Mouse (Mus musculus) brain, adult 2 months (tissue): Measurements from ENCODE around the gene Stat6.

Experiments used
- DNase-seq: peaks from one replicate; pipeline ENCODE4 v3.0.0; 2011; ENCODE audit warnings: low read depth, low spot score

The Stat6 gene

DNA sequence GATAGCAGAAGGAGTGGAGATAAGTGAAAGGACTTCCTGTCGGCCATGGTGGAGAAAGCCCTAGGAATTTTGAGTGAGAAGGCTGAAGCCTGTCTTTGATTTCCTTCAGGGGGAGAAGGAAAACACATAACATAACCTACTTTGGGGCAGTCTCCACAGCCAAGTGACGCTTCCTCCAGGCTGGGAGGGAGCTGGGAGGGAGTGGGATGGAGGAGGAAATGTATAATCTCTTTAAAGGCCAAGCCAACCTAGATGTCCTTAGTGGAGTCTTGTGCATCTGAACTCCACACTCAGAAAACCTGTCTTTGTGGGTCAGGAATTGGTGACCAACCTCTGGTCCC is 27.8 kb upstream of the Stat6 start:
- peak; percentile 49 for DNase-seq

DNA sequence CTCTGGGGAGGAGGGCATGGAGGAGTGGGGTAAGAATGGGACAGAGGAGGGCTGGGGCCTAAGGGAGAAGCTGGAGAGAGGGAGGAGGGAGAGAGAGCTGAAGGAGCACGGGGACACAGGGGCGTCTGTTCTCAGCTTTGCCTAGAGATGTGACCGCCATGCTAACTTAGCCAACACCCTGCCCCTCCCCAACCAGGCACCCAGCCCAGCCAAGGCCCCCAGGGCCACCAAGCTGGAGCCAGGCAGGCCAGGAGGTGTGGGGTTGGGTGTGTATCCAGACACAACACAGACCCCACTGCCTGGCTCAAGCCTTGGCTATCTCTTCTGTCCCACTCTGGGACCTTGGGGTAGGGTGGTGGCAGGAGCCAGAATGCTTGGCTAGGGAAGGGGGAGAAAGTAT is 27.2 kb upstream of the Stat6 start:
- DNase-seq, result peak; percentile 33

DNA sequence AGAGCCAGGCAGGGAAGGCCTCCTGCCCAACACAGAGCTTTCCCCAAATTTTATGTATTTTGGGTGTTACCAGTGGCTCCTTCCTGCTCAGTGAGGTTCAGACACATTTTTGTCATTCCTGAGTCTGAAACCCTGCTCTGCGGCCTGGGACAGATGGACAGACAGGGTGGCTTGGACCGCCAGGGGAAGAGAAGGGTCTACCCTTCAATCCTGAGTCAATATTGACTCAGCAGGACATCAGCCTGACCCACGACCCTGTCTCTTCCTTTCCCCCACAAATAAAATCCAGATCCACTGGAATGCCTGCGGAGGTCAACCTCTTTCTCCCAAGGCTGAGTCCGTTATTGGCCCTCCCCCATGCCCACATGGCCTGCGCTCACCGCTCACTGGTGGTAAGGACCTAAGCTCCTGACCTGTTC is 26.5 kb upstream of the Stat6 start:
- peak; percentile 37 for DNase-seq

DNA sequence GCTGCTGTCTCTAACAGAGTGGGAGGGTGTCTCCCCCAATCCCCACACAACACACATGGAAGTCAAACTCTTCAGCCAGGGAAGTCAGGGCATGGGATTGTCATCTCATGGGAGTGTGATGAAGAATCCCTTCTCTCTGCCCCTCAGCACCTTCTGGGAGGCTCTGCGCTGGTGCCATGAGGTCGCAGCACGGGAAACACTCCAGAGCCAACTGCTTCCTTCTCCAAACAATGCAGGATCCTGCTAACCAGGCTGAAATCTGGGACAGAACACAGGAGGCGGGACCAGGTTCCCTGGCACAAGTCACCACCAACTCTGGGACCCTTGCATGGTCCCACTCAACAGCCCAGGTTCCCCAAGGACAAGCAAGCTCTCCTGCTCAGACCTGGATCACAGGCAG is 25.5 kb upstream of the Stat6 start:
- peak; percentile 77 for DNase-seq

DNA sequence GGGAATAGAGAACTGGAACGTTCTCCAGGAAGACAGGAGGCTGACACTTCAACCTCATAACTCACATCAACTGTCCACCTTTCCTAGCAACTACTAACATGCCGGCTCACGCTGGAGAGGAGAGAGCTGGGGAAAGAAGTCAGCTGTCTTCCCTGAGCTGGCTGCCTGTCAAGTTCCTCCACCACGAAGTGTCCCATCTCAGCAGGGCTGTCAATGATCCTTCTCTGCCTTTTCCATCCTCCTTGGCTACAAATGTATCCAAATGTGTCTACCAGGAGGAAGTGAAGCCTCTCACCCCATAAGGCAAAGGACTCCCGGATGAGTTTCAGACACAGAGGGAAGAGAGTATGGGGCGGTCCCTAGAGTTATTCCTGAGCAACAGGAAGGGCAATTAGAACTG is 24.6 kb upstream of the Stat6 start:
- peak; percentile 66 for DNase-seq

DNA sequence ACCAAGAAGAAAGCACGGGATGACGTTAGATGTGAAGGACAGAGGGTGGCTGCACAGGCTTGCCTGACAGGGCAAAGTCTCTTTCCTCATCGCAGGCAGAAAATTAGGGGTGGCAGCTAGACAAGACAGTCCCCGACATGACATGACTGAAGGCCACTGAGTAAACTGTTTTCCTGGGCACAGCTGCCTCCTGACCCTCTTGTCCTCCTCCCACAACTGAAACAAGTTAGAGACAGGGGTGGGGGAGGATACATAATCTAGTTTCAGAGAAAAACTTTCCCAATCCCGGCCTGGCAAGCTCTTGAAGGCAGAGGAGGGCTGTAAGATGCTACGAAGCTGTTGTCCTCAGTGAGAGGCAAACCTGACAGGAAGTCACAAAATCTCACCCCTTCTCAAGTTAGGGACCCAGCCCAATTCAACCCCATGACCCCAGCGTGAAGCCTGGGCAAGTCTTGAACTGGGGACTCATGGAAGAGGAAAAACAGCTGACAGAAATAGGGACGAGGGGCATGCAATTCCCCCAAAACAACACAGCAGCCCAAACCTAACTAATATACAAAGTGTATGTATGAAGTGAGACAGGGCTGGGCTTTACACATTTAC is 23.6 kb upstream of the Stat6 start:
- no peak for DNase-seq

DNA sequence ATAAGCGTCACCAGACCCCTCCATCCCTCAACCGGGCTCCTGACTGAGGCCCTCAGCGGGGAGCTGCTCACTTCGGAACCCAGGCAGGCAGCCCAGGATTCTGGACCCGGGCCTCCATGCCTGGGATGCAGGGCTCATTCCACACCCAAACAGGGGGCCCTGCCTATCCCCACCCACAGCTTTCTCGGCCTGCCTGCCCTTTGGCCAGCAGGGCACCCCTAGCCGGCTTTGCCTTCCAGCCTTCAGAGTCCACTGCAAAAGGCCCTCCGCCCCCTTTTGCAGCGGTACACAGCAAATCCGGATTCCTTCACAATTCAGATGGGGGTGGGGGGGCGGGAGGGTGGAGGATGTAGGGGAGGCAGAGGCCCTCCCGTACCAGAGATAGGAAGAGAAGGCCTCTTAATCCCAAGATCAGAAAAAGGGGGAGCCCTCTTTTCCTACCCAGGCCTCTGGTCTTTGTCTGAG is 22.8 kb upstream of the Stat6 start:
- DNase-seq, result peak; percentile 54

DNA sequence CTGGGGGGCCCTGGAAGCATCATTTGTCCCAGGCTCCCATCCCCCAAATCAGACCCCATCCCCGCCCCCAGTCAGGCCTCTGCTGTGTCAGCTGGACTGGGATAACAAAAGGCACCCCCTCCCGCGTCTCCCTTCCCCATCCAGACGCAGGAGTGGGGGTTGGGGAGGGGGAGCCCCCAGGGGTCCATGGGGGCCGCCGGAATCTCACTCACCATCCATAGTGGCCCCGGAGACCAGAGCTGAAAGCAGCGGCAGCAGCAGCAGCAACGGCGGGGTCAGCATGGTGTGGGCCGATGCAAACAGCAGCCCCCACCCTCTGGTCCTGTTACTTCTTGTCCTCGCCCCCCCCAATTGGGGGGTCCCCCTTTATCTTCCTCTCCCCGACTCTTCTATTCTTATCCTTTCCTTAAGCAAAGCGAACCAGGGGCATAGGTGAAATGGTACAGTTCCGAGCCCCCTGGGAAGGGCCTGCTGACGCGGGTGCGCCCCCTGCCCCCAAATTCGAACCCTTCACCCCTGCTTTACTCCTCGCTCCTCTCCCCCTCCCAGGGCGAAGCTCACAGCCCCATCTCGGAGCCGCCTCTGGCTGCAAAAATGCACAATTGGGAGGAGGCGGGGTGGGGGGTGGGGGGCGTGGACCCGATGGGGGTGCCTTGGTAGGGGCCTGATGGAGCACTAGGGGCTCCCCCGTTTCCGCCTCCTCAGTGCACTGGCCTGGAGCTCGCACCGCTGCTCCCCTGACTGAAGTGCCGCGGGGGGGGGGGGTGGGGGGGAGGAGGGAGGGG is 22.2 kb upstream of the Stat6 start, which contains the start of gene Lrp1:
Lrp1 (minus strand) TSS at position 743 of the 785 bp plus-strand sequence.
- no peak for DNase-seq

DNA sequence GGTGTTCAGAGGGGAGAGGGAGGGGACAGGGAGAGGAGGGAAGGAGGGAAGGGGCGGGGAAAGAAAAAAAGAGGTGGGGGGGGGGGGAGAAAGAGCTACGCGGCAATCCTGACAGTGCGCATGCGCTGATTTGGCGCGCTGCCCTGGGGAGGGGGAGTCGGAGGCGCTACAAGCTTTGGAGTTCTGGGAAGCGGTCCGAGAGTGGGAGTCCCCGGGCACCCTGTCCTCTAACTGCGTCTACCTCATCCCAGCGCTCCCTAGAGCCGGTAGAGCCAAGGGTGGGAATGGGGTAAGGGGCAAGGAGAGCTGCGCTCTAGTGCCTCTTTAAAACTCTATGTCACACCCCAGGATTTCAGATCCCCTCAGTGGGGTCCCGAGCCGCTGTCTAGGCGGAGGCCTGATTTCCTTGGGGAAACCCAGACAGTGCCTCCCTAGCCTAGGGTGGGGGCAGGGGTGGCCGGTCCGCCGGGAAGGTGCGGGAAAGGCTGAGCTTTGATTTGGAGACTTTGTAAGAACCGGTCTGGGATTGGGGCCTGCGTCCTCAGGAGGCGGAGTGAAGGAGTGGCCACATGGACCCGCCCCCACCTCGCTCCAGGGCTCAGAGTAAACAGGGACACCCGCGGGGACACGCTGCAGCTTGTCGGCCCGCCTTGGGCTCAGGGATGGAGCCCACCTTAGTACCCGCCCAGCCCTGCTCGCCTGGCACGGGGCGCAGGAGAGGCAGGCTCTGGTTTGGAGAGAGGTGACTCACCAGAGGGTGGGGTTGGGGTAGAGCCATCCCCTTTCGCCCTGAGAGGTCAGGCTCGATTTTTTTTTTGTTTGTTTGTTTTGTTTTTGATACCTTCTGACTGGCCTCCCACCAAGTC is 21.4 kb upstream of the Stat6 start:
- DNase-seq, result peak; percentile 96

DNA sequence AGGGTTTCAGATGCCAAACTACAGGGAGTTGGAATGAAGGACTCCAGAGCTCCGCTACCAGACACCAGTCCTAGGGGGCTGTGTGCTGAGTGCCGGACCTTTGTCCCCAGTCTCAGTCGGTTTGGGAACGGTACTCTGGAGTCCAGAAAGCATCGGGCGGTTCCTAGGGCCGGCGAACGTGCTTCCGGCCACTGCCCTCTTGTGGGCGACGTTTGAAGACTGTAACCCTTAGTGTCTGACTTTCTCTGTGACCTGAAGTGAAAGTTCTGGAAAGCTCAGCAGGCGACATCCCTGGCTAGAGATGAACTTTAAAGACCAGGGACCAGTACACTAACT is 20.8 kb upstream of the Stat6 start:
- peak; percentile 80 for DNase-seq

DNA sequence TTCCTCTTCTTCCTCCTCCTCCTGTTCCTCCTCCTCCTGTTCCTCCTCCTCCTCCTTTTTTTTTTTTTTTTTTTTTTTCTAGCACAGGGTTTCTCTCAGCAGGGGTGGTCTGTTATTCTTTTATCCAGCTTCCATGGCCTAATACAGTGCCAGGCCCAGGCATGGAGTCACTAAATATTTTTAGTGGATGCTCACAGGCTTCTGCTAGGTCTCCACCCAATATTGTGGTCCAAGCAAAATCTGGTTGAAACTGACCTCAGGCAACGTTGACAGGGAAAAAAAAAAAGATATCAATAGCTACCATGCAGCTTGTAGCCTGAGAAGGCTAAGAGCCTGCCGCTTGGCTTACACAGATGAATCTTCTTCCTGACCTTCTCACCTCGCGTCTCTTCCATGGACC is 20.1 kb upstream of the Stat6 start:
- no peak for DNase-seq

DNA sequence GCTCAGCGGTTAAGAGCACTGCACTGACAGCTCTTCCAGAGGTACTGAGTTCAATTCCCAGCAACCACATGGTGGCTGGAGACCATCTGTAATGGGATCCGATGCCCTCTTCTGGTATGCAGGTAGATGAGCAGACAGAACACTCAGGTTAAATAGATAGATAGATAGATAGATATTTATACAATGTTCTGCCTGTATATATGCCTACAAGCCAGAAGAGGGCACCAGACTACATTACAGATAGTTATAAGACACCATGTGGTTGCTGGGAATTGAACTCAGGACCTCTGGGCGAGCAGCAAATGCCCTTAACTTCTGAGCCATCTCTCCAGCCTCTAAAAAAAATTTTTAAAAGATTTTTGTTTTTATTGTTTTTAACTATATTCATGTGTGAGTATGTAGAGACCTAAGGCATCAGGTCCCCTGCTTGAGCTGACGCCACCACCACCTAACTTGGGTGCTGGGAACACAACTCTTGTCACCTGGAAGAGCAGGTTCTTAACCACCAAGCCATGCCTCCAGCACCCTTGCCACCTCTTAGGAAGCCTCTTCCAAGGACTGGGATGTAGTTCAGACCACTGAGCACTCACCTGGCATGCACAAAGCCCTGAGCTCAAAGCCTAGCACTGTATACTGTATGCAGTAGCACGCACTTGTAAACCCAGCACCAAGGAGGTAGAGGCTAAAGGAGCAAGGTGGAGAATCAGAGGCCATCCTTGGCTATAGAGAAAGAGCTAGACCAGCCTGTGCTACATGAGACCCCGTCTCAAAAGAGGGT is 19.2 kb upstream of the Stat6 start:
- no peak for DNase-seq

DNA sequence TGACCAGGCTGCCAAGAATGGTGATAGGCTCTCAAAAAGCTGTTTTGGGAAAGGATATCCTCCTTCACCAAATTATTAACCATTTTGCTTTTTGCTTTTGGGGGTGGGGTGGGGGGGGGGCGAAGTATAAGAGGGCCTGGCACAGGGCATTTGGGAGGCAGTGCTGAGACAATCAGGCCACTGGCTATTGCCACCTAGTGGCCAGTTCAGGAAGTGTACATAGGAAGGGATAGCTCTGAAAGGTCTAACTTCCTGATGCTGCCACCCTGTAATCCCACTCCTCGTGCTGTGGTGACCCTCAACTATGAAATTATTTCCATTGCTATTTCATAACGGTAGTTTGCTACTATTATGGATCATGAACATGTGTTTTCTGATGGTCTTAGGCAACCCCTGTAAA is 16.4 kb upstream of the Stat6 start:
- DNase-seq, result peak; percentile 61

DNA sequence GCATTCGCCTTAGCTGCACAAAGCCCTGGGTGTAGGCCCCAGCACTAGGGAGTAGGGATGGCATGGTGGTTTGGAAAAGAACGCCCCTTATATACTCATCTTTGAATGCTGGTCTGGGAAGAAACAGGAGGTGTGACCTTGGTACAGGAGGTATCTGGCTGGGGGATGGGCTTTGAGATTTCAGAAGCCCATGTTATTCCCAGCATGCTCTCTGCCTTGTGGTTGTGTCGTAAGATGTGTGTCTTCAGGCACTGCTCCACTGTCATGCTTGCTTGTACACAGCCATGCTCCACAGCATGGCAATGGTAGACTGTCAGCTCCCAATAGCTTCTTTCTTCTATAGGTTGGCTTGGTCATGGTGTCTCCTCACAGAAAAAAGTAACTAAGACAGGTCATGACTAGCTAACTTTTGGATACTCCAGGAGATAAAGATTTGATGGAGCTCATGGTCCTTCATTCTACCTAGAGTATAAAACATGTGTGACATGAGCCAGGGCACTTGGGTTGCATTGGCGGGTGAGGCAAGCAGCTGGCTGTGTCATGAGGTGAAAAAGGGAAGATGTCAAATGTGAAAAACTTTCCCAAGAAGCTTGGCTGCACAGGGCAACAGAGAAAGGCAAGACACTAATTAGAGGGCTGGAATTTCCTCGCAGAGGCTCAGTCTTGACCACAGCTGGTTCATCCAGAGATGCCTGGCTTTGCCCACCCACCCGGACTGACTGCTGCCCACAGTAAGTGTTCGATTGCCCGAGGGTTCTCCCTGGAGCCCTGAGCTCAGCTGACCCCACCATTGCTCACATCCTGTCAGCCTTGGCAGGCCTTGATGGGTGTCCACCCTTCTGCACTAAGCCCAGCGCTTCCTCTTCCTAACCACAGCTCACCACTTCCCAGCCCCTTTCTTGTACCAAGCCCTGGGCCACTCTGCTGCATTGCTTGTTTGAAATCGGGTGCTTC is 11.2 kb upstream of the Stat6 start:
- DNase-seq, result peak; percentile 41

DNA sequence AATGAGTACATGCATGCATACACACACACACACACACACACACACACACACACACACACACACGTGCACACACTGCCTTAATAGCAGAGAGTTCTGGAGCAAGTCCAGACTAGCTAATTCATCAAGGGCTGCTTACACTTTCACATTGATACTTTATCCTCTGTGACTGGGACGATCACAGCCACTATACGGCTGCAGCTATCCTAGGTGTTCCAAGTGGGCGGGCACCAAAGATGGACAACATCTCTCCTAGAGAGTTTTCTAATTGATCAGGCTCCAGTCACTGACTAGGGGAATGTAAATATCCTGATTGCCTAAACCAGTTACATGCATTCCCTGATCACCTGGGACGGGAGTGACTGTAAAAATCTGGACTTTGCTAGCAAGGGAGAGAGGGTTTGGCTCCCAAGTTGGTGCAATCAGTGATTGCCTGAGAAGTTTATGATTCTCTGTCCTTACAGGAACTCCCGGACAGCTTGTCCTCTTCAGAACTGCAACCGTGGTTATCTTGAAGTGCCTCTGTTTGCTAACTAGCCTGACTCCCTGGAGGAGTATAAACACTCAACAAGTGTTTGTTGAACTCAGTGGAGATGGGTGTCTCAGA is 10.0 kb upstream of the Stat6 start:
- DNase-seq, result no peak

DNA sequence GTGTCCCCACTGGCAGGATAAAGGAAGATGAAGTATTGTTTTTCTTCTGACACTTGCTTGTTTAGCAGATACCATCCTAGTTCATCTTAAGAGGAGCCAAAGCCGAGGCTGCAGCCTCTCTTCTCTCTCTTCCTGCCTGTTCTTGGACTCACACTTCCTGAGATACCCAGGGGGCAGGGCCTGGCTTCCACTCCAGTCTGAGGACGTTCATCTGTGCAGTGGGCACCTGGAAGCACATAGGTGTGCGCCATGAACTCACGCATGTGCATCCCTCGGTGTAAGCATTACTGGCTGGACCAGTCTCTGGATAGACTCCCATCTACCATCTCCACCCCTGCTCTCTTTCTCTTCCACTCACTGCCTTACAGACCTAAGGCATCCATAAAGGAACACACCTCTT is 2.4 kb upstream of the Stat6 start:
- no peak for DNase-seq

DNA sequence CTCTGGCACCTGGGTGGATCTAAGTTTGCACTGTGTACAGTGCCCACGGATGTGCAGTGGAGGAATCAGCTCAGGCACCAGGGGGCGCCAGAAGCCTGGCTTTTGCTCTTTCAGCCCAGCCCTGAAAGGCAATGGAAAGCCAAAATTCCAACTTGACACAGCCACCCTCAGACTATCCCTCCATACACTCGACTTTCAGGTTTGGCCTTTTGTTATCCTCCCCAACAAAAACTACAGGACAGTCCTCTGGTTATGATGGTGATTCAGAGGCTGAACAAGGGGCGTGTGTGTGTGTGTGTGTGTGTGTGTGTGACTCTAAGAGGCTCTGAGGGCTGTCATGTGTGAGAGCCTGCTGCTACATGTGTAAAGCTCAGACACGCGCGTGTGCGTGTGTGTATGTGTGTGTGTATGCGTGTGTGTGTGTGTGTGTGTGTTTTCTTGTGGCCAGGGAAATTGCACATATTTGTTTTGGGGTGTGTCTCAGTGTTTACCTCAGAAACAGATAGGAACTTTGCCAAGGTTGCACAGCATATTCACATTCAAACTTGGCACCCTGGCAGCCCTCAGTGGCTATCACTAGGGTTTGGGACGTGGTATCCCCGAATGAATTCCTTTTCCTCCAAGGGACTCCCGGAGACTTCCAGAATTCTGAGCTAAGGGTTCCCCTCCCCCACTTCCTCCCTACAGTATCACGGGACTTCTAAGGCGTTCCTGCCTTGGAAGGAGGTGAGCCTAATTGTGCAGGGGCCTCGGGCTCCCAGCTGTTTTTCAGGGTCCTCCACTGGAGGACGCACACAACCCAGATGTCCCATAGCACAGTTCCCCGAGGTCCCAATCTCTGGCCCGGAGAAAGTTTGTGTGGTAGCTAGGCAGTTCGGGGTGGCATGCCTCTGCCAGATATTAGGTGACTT is 670 bp upstream of the Stat6 start:
- DNase-seq, result peak; percentile 91

DNA sequence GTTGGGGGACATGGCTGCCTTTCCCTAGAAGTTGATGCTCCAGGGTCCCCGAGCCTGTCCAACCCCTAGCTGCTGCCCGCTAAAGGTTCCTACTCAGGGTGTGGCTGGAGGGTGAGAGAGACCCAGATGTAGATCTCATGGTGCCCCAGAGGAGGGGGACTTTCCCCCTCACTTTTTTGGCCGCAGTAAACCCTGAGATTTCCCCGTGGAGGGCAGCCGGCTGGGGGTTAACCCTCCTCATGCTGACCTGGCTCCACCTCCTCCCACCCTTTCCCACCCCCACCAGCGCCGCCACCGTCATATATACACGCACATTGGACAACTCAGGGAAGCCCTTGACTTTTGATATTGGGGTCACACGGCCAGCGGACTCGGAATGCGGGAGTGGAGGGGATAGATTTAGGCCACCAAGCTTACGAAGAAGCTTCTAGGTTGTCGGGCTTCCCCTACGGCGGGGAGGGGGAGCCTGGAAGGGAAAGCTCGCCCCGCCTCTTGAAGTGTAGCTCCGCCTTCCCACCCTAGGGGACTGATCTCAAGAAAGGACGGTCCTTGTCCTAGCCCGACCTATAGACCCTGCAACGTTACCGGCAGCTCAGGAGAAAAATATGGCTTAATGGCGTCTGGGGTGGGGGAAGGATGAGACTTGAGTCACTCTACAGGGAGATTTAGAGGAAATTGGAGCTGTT is 910 bp downstream of the Stat6 start:
- peak; percentile 48 for DNase-seq

DNA sequence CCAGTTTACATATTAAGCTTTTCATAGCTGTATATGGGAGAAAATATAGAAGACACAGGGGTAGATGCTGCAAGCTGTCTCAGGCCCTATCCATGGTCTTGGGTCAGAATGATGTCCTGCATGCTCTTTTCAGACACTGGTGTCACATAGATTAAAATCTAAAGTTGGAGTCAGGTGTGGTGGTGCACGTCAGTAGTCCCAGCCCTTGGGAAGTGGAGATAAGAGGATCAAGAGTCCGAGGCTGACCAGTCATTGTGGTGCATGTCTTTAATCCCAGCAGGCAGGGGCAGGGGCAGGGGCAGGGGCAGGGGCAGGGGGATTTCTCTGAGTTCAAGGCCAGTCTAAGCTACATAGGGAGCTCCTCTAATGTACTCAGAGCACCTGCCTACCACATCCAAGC is 3.0 kb downstream of the Stat6 start:
- no peak for DNase-seq
